Mouse (Mus musculus): Measurements from ENCODE around the gene Wfdc12. TPM values are rescaled to one million over a fixed set of nuclear protein-coding genes. Genes with fewer than 3 reads are reported as not detected.
"Not testable (repeated sequence)": the region's sequence is repeated elsewhere in the genome, so short reads cannot be mapped to it uniquely, and the experiment has no call there.

Wfdc12 gene
- total RNA-seq, 1 experiment, result not detected

GRCm38 (mm10) chr2:164219295-164219694 is 28.9 kb upstream of the Wfdc12 start:
- no peak for TF ChIP-seq CHD2 (IDR thresholded peaks at IDR 0.05; ENCODE audit: low read depth, low read length)
- no peak for TF ChIP-seq ZNF384 (IDR thresholded peaks at IDR 0.05; ENCODE audit: low read depth, low read length)
- no peak for TF ChIP-seq HCFC1 (IDR thresholded peaks at IDR 0.05; ENCODE audit: borderline replicate concordance, insufficient read depth, low read length)
- no peak for TF ChIP-seq ZC3H11A (IDR thresholded peaks at IDR 0.05; ENCODE audit: borderline replicate concordance, low read depth, low read length)
- no peak for TF ChIP-seq MAFK (IDR thresholded peaks at IDR 0.05; ENCODE audit: insufficient read depth, low read depth, low read length)
- no peak for DNase-seq (ENCODE audit: low read depth, low spot score)
- Histone ChIP-seq H3K4me3 (ENCODE audit: insufficient read depth in 1 of 2, low read depth in 1 of 2, low read length in 2 of 2, poor library complexity in 1 of 2, severe bottlenecking in 1 of 2) (no peak overlapping the region), H3K36me3 (ENCODE audit: control insufficient read depth, insufficient read depth, low read length, poor library complexity, severe bottlenecking) (no peaks in the 10 kb centered on the region), H3K9me3 (ENCODE audit: control insufficient read depth, insufficient read depth, low read depth, low read length) (no peaks in the 10 kb centered on the region), H3K9ac (ENCODE audit: insufficient read depth, low read depth, low read length, poor library complexity, severe bottlenecking) (no peak overlapping the region), H3K27ac (ENCODE audit: insufficient read depth, low read depth, low read length, poor library complexity, severe bottlenecking) (no peak overlapping the region), H3K4me1 (ENCODE audit: control insufficient read depth in 2 of 2, insufficient read depth in 2 of 2, low read length in 2 of 2, poor library complexity in 1 of 2) (no peaks in the 10 kb centered on the region)
- in situ Hi-C loops (cut with MboI; ENCODE audit: low sequenced_read_pairs in 2 of 2, unreplicated experiment in 2 of 2), result no loop called here

- Histone ChIP-seq H3K27ac (ENCODE audit: insufficient read depth, low read depth, low read length, poor library complexity, severe bottlenecking) (no peak overlapping the region), H3K4me1 (ENCODE audit: control insufficient read depth in 2 of 2, insufficient read depth in 2 of 2, low read length in 2 of 2, poor library complexity in 1 of 2) (no peaks in the 10 kb centered on the region), H3K36me3 (ENCODE audit: control insufficient read depth, insufficient read depth, low read length, poor library complexity, severe bottlenecking) (no peaks in the 10 kb centered on the region), H3K9ac (ENCODE audit: insufficient read depth, low read depth, low read length, poor library complexity, severe bottlenecking) (no peak overlapping the region), H3K4me3 (ENCODE audit: insufficient read depth in 1 of 2, low read depth in 1 of 2, low read length in 2 of 2, poor library complexity in 1 of 2, severe bottlenecking in 1 of 2) (no peak overlapping the region), H3K9me3 (ENCODE audit: control insufficient read depth, insufficient read depth, low read depth, low read length) (no peaks in the 10 kb centered on the region)
- TF ChIP-seq ZNF384 (IDR thresholded peaks at IDR 0.05; ENCODE audit: low read depth, low read length) (no peak), ZC3H11A (IDR thresholded peaks at IDR 0.05; ENCODE audit: borderline replicate concordance, low read depth, low read length) (no peak), CHD2 (IDR thresholded peaks at IDR 0.05; ENCODE audit: low read depth, low read length) (no peak), HCFC1 (IDR thresholded peaks at IDR 0.05; ENCODE audit: borderline replicate concordance, insufficient read depth, low read length) (no peak), MAFK (IDR thresholded peaks at IDR 0.05; ENCODE audit: insufficient read depth, low read depth, low read length) (no peak)
- in situ Hi-C loops (cut with MboI; ENCODE audit: low sequenced_read_pairs in 2 of 2, unreplicated experiment in 2 of 2), result no loop called here
- DNase-seq (ENCODE audit: low read depth, low spot score), result no peak
Observed at GRCm38 (mm10) chr2:164212711-164213110, 22.3 kb upstream of the Wfdc12 start.

GRCm38 (mm10) chr2:164210892-164211291 is 20.5 kb upstream of the Wfdc12 start:
- H3K36me3 ChIP-seq (ENCODE audit: control insufficient read depth, insufficient read depth, low read length, poor library complexity, severe bottlenecking), result no peaks in the 10 kb centered on the region
- H3K9me3 ChIP-seq (ENCODE audit: control insufficient read depth, insufficient read depth, low read depth, low read length), result no peaks in the 10 kb centered on the region
- DNase-seq (ENCODE audit: low read depth, low spot score), result no peak
- no peak for TF ChIP-seq ZNF384 (IDR thresholded peaks at IDR 0.05; ENCODE audit: low read depth, low read length)
- no peak overlapping the region for H3K27ac ChIP-seq (ENCODE audit: insufficient read depth, low read depth, low read length, poor library complexity, severe bottlenecking)
- in situ Hi-C loops (cut with MboI; ENCODE audit: low sequenced_read_pairs in 2 of 2, unreplicated experiment in 2 of 2), result no loop called here
- no peaks in the 10 kb centered on the region for H3K4me1 ChIP-seq (ENCODE audit: control insufficient read depth in 2 of 2, insufficient read depth in 2 of 2, low read length in 2 of 2, poor library complexity in 1 of 2)
- H3K4me3 ChIP-seq (ENCODE audit: insufficient read depth in 1 of 2, low read depth in 1 of 2, low read length in 2 of 2, poor library complexity in 1 of 2, severe bottlenecking in 1 of 2), result no peak overlapping the region
- H3K9ac ChIP-seq (ENCODE audit: insufficient read depth, low read depth, low read length, poor library complexity, severe bottlenecking), result no peak overlapping the region

- H3K9me3 ChIP-seq (ENCODE audit: control insufficient read depth, insufficient read depth, low read depth, low read length), result no peaks in the 10 kb centered on the region
- H3K4me3 ChIP-seq (ENCODE audit: insufficient read depth in 1 of 2, low read depth in 1 of 2, low read length in 2 of 2, poor library complexity in 1 of 2, severe bottlenecking in 1 of 2), result no peak overlapping the region
Observed at GRCm38 (mm10) chr2:164206676-164207075, 16.3 kb upstream of the Wfdc12 start.

GRCm38 (mm10) chr2:164206011-164206410 is 15.6 kb upstream of the Wfdc12 start:
- H3K4me3 ChIP-seq (ENCODE audit: insufficient read depth in 1 of 2, low read depth in 1 of 2, low read length in 2 of 2, poor library complexity in 1 of 2, severe bottlenecking in 1 of 2), result not testable (repeated sequence)

More at GRCm38 (mm10) chr2:164206676-164207075, 16.3 kb upstream of the Wfdc12 start:
- no peaks in the 10 kb centered on the region for H3K36me3 ChIP-seq (ENCODE audit: control insufficient read depth, insufficient read depth, low read length, poor library complexity, severe bottlenecking)
- no peak overlapping the region for H3K9ac ChIP-seq (ENCODE audit: insufficient read depth, low read depth, low read length, poor library complexity, severe bottlenecking)
- TF ChIP-seq HCFC1 (IDR thresholded peaks at IDR 0.05; ENCODE audit: borderline replicate concordance, insufficient read depth, low read length), result no peak
- no peak for TF ChIP-seq MAFK (IDR thresholded peaks at IDR 0.05; ENCODE audit: insufficient read depth, low read depth, low read length)
- no peak for TF ChIP-seq CHD2 (IDR thresholded peaks at IDR 0.05; ENCODE audit: low read depth, low read length)
- TF ChIP-seq ZC3H11A (IDR thresholded peaks at IDR 0.05; ENCODE audit: borderline replicate concordance, low read depth, low read length), result no peak
- TF ChIP-seq ZNF384 (IDR thresholded peaks at IDR 0.05; ENCODE audit: low read depth, low read length), result no peak
- no peak for DNase-seq (ENCODE audit: low read depth, low spot score)
- no peaks in the 10 kb centered on the region for H3K4me1 ChIP-seq (ENCODE audit: control insufficient read depth in 2 of 2, insufficient read depth in 2 of 2, low read length in 2 of 2, poor library complexity in 1 of 2)
- in situ Hi-C loops (cut with MboI; ENCODE audit: low sequenced_read_pairs in 2 of 2, unreplicated experiment in 2 of 2), result no loop called here
- no peak overlapping the region for H3K27ac ChIP-seq (ENCODE audit: insufficient read depth, low read depth, low read length, poor library complexity, severe bottlenecking)

More at GRCm38 (mm10) chr2:164206011-164206410, 15.6 kb upstream of the Wfdc12 start:
- H3K4me1 ChIP-seq (ENCODE audit: control insufficient read depth in 2 of 2, insufficient read depth in 2 of 2, low read length in 2 of 2, poor library complexity in 1 of 2); H3K27ac ChIP-seq (ENCODE audit: insufficient read depth, low read depth, low read length, poor library complexity, severe bottlenecking); H3K36me3 ChIP-seq (ENCODE audit: control insufficient read depth, insufficient read depth, low read length, poor library complexity, severe bottlenecking); DNase-seq (ENCODE audit: low read depth, low spot score); H3K9me3 ChIP-seq (ENCODE audit: control insufficient read depth, insufficient read depth, low read depth, low read length); H3K9ac ChIP-seq (ENCODE audit: insufficient read depth, low read depth, low read length, poor library complexity, severe bottlenecking); in situ Hi-C loops (cut with MboI; ENCODE audit: low sequenced_read_pairs in 2 of 2, unreplicated experiment in 2 of 2): not testable (repeated sequence)
